Mouse (Mus musculus) testis, adult 2 months (tissue): ENCODE data around the gene Ruvbl2.

Source experiments
- CTCF ChIP-seq: fragments of 200-500 bp; IDR thresholded peaks from 2 replicates; pipeline ENCODE4 v1.5.1; 2012; ENCODE audit warnings: low read depth, mild to moderate bottlenecking, inconsistent platforms, low read length, moderate library complexity; ENCODE audit not compliant: control insufficient read depth, insufficient read depth, insufficient replicate concordance
- POLR2A ChIP-seq: fragments of 200-500 bp; IDR thresholded peaks from 2 replicates; pipeline ENCODE4 v1.6.1; 2012; ENCODE audit warnings: low read depth, mild to moderate bottlenecking, inconsistent platforms, low read length, moderate library complexity; ENCODE audit not compliant: control insufficient read depth

GRCm38 (mm10) chr7:45437521-45438276 is at the start of gene Ruvbl2:
- TF ChIP-seq CTCF (no peak), POLR2A (no peak)
